Mouse (Mus musculus): Measurements from ENCODE around the gene Gabrq.

- TF ChIP-seq CTCF (conservative IDR thresholded peaks at IDR 0.05; ENCODE audit: insufficient read depth, insufficient read length, low read depth, low read length), result no peak
- TF ChIP-seq POLR2A (IDR thresholded peaks at IDR 0.05; ENCODE audit: low read depth, low read length), result no peak
Observed at GRCm38 (mm10) chrX:72824776-72825588, at the start of gene Gabrq.
